Mouse (Mus musculus) testis, adult 2 months (tissue): ENCODE results near the gene Timm13.

Experiments
- CTCF ChIP-seq: fragments of 200-500 bp; IDR thresholded peaks from 2 replicates; pipeline ENCODE4 v1.5.1; 2012; ENCODE audit warnings: low read depth, mild to moderate bottlenecking, inconsistent platforms, low read length, moderate library complexity; ENCODE audit not compliant: control insufficient read depth, insufficient read depth, insufficient replicate concordance
- POLR2A ChIP-seq: fragments of 200-500 bp; IDR thresholded peaks from 2 replicates; pipeline ENCODE4 v1.6.1; 2012; ENCODE audit warnings: low read depth, mild to moderate bottlenecking, inconsistent platforms, low read length, moderate library complexity; ENCODE audit not compliant: control insufficient read depth

- no peak for TF ChIP-seq POLR2A
- TF ChIP-seq CTCF, result no peak
These were observed 13.5 kb upstream of the Timm13 start for GRCm38 (mm10) chr10:80914253-80914656.
